Mouse (Mus musculus): Measurements from ENCODE around the gene Eef1akmt1.

GRCm38 (mm10) chr14:57529086-57529785 lies 42.2 kb downstream of the Eef1akmt1 start:
- TF ChIP-seq CTCF (IDR thresholded peaks at IDR 0.05; ENCODE audit: low read depth, low read length) (no peak), POLR2A (IDR thresholded peaks at IDR 0.05; ENCODE audit: borderline replicate concordance, low read depth, low read length) (no peak)

All from bone marrow macrophage, adult 2 months (primary cell).